Mouse (Mus musculus): ENCODE data around the gene Map2k1. TPM values are rescaled to one million over a fixed set of nuclear protein-coding genes. Genes with fewer than 3 reads are reported as not detected.
"Not testable (repeated sequence)": the region's sequence is repeated elsewhere in the genome, so short reads cannot be mapped to it uniquely, and the experiment has no call there.

Gene Map2k1
- polyA plus RNA-seq, 1 experiment from 2014 or later = 54.6 TPM

- no peak for ATAC-seq
- no peak overlapping the region for H3K4me3 ChIP-seq (replicated peaks; ENCODE audit: low read length)
Observed at GRCm38 (mm10) chr9:64202331-64202730, 51.1 kb downstream of the Map2k1 start.

GRCm38 (mm10) chr9:64199897-64200296 is 53.5 kb downstream of the Map2k1 start:
- Histone ChIP-seq H3K4me2 (ENCODE audit: low read length) (no peak overlapping the region), H3K9ac (replicated peaks; ENCODE audit: low read depth, low read length) (no peak overlapping the region), H3K27ac (ENCODE audit: low read length) (no peak overlapping the region), H3K27me3 (replicated peaks; ENCODE audit: control insufficient read depth, insufficient read depth, low read length) (no peaks in the 10 kb centered on the region), H3K4me3 (replicated peaks; ENCODE audit: low read length) (no peak overlapping the region), H3K9me3 (ENCODE audit: control insufficient read depth, low read length) (no peaks in the 10 kb centered on the region), H3K36me3 (ENCODE audit: control insufficient read depth, insufficient read depth) (0 out of 2 replicates have a peak, but pooled peaks cover 2% of the 10 kb centered on the region), H3K4me1 (replicated peaks; ENCODE audit: control insufficient read depth, insufficient read depth, low read length) (no peaks in the 10 kb centered on the region)
- ATAC-seq = no peak
- WGBS = 74% methylated on average over 2 of the region's 2 CpGs

More at GRCm38 (mm10) chr9:64202331-64202730, 51.1 kb downstream of the Map2k1 start:
- Histone ChIP-seq H3K9ac (replicated peaks; ENCODE audit: low read depth, low read length) (no peak overlapping the region), H3K36me3 (ENCODE audit: control insufficient read depth, insufficient read depth) (0 out of 2 replicates have a peak, but pooled peaks cover 2% of the 10 kb centered on the region), H3K4me2 (ENCODE audit: low read length) (no peak overlapping the region), H3K9me3 (ENCODE audit: control insufficient read depth, low read length) (no peaks in the 10 kb centered on the region), H3K4me1 (replicated peaks; ENCODE audit: control insufficient read depth, insufficient read depth, low read length) (no peaks in the 10 kb centered on the region), H3K27me3 (replicated peaks; ENCODE audit: control insufficient read depth, insufficient read depth, low read length) (no peaks in the 10 kb centered on the region), H3K27ac (ENCODE audit: low read length) (no peak overlapping the region)

GRCm38 (mm10) chr9:64198763-64199418 is 54.5 kb downstream of the Map2k1 start:
- H3K9ac ChIP-seq (replicated peaks; ENCODE audit: low read depth, low read length); H3K4me3 ChIP-seq (replicated peaks; ENCODE audit: low read length); H3K27me3 ChIP-seq (replicated peaks; ENCODE audit: control insufficient read depth, insufficient read depth, low read length); H3K4me1 ChIP-seq (replicated peaks; ENCODE audit: control insufficient read depth, insufficient read depth, low read length); H3K36me3 ChIP-seq (ENCODE audit: control insufficient read depth, insufficient read depth); H3K4me2 ChIP-seq (ENCODE audit: low read length); ATAC-seq; H3K27ac ChIP-seq (ENCODE audit: low read length); H3K9me3 ChIP-seq (ENCODE audit: control insufficient read depth, low read length): not testable (repeated sequence)
- WGBS = 93% methylated on average over 7 of the region's 7 CpGs

GRCm38 (mm10) chr9:64198068-64198762 is 55.2 kb downstream of the Map2k1 start:
- Histone ChIP-seq H3K36me3 (ENCODE audit: control insufficient read depth, insufficient read depth) (no peaks in the 10 kb centered on the region), H3K4me3 (replicated peaks; ENCODE audit: low read length) (no peak overlapping the region), H3K27me3 (replicated peaks; ENCODE audit: control insufficient read depth, insufficient read depth, low read length) (no peaks in the 10 kb centered on the region), H3K27ac (ENCODE audit: low read length) (no peak overlapping the region), H3K9ac (replicated peaks; ENCODE audit: low read depth, low read length) (no peak overlapping the region), H3K4me2 (ENCODE audit: low read length) (no peak overlapping the region), H3K9me3 (ENCODE audit: control insufficient read depth, low read length) (no peaks in the 10 kb centered on the region), H3K4me1 (replicated peaks; ENCODE audit: control insufficient read depth, insufficient read depth, low read length) (no peaks in the 10 kb centered on the region)
- ATAC-seq = no peak
- 96% methylated on average over 5 of the region's 5 CpGs for WGBS

GRCm38 (mm10) chr9:64197524-64197923 is 55.9 kb downstream of the Map2k1 start:
- H3K4me1 ChIP-seq (replicated peaks; ENCODE audit: control insufficient read depth, insufficient read depth, low read length) = no peaks in the 10 kb centered on the region
- H3K27me3 ChIP-seq (replicated peaks; ENCODE audit: control insufficient read depth, insufficient read depth, low read length) = no peaks in the 10 kb centered on the region
- H3K4me2 ChIP-seq (ENCODE audit: low read length) = no peak overlapping the region
- H3K9me3 ChIP-seq (ENCODE audit: control insufficient read depth, low read length) = no peaks in the 10 kb centered on the region
- H3K4me3 ChIP-seq (replicated peaks; ENCODE audit: low read length) = no peak overlapping the region
- H3K9ac ChIP-seq (replicated peaks; ENCODE audit: low read depth, low read length) = no peak overlapping the region
- 96% methylated on average over 8 of the region's 8 CpGs for WGBS
- no peak overlapping the region for H3K27ac ChIP-seq (ENCODE audit: low read length)
- no peak for ATAC-seq
- no peaks in the 10 kb centered on the region for H3K36me3 ChIP-seq (ENCODE audit: control insufficient read depth, insufficient read depth)

GRCm38 (mm10) chr9:64195554-64195953 is 57.9 kb downstream of the Map2k1 start:
- Histone ChIP-seq H3K27ac (ENCODE audit: low read length) (no peak overlapping the region), H3K4me2 (ENCODE audit: low read length) (no peak overlapping the region), H3K36me3 (ENCODE audit: control insufficient read depth, insufficient read depth) (no peaks in the 10 kb centered on the region), H3K27me3 (replicated peaks; ENCODE audit: control insufficient read depth, insufficient read depth, low read length) (no peaks in the 10 kb centered on the region), H3K9ac (replicated peaks; ENCODE audit: low read depth, low read length) (no peak overlapping the region), H3K4me1 (replicated peaks; ENCODE audit: control insufficient read depth, insufficient read depth, low read length) (no peaks in the 10 kb centered on the region), H3K4me3 (replicated peaks; ENCODE audit: low read length) (no peak overlapping the region), H3K9me3 (ENCODE audit: control insufficient read depth, low read length) (no peaks in the 10 kb centered on the region)
- ATAC-seq = no peak
- 73% methylated on average over 4 of the region's 4 CpGs for WGBS

GRCm38 (mm10) chr9:64193879-64194278 is 59.6 kb downstream of the Map2k1 start:
- Histone ChIP-seq H3K4me3 (replicated peaks; ENCODE audit: low read length) (no peak overlapping the region), H3K9me3 (ENCODE audit: control insufficient read depth, low read length) (no peaks in the 10 kb centered on the region), H3K27me3 (replicated peaks; ENCODE audit: control insufficient read depth, insufficient read depth, low read length) (no peaks in the 10 kb centered on the region), H3K9ac (replicated peaks; ENCODE audit: low read depth, low read length) (no peak overlapping the region), H3K36me3 (ENCODE audit: control insufficient read depth, insufficient read depth) (no peaks in the 10 kb centered on the region), H3K4me2 (ENCODE audit: low read length) (no peak overlapping the region), H3K4me1 (replicated peaks; ENCODE audit: control insufficient read depth, insufficient read depth, low read length) (no peaks in the 10 kb centered on the region), H3K27ac (ENCODE audit: low read length) (no peak overlapping the region)
- no peak for ATAC-seq
- 100% methylated on average over 1 of the region's 1 CpGs for WGBS

- H3K4me3 ChIP-seq (replicated peaks; ENCODE audit: low read length) = no peak overlapping the region
- no peak overlapping the region for H3K4me2 ChIP-seq (ENCODE audit: low read length)
- H3K9me3 ChIP-seq (ENCODE audit: control insufficient read depth, low read length) = no peaks in the 10 kb centered on the region
- 92% methylated on average over 5 of the region's 5 CpGs for WGBS
- H3K27me3 ChIP-seq (replicated peaks; ENCODE audit: control insufficient read depth, insufficient read depth, low read length) = no peaks in the 10 kb centered on the region
- no peak for ATAC-seq
- no peak overlapping the region for H3K27ac ChIP-seq (ENCODE audit: low read length)
- no peak overlapping the region for H3K9ac ChIP-seq (replicated peaks; ENCODE audit: low read depth, low read length)
- peaks cover 12% of the 10 kb centered on the region for H3K36me3 ChIP-seq (ENCODE audit: control insufficient read depth, insufficient read depth)
- peaks cover 8% of the 10 kb centered on the region for H3K4me1 ChIP-seq (replicated peaks; ENCODE audit: control insufficient read depth, insufficient read depth, low read length)
Observed at GRCm38 (mm10) chr9:64184166-64184840, 69.1 kb downstream of the Map2k1 start.

GRCm38 (mm10) chr9:64183295-64183694 is 70.1 kb downstream of the Map2k1 start:
- H3K27me3 ChIP-seq (replicated peaks; ENCODE audit: control insufficient read depth, insufficient read depth, low read length); H3K9me3 ChIP-seq (ENCODE audit: control insufficient read depth, low read length); H3K4me3 ChIP-seq (replicated peaks; ENCODE audit: low read length); H3K4me2 ChIP-seq (ENCODE audit: low read length); ATAC-seq; H3K9ac ChIP-seq (replicated peaks; ENCODE audit: low read depth, low read length); H3K27ac ChIP-seq (ENCODE audit: low read length): not testable (repeated sequence)
- H3K4me1 ChIP-seq (replicated peaks; ENCODE audit: control insufficient read depth, insufficient read depth, low read length) = peaks cover 12% of the 10 kb centered on the region
- peaks cover 13% of the 10 kb centered on the region for H3K36me3 ChIP-seq (ENCODE audit: control insufficient read depth, insufficient read depth)
- whole genome bisulfite sequencing = 92% methylated on average over 5 of the region's 5 CpGs
